Mouse (Mus musculus) myocyte (in vitro differentiated cells): ENCODE measurements at regions not wholly inside any gene's neighbourhood (a gene's known extent, or its start where the extent isn't known, plus 50 kb on each side); places are given as distances from the start of the nearest gene placed in this dataset.

Experiments
- H3K27me3 ChIP-seq: one replicate; pipeline ENCODE4 v1.6.1; 2011; ENCODE audit not compliant: control insufficient read depth, insufficient read depth, insufficient read length
- H3K36me3 ChIP-seq: one replicate; pipeline ENCODE4 v1.6.1; 2011; ENCODE audit not compliant: control insufficient read depth, insufficient read depth
- H3K4me2 ChIP-seq: one replicate; pipeline ENCODE4 v1.6.1; 2011; ENCODE audit warnings: low read depth, control low read depth
- H3K4me3 ChIP-seq: one replicate; pipeline ENCODE4 v1.5.1; 2011; ENCODE audit warnings: mild to moderate bottlenecking, control low read depth, moderate library complexity
- H3K79me2 ChIP-seq: one replicate; pipeline ENCODE4 v1.6.1; 2011; ENCODE audit not compliant: control insufficient read depth, insufficient read depth
- H3ac ChIP-seq: one replicate; pipeline ENCODE4 v1.6.1; 2011; ENCODE audit not compliant: control insufficient read depth, insufficient read length
- CEBPB ChIP-seq: IDR thresholded peaks from 2 replicates; pipeline ENCODE4 v1.6.1; 2011; ENCODE audit warnings: mild to moderate bottlenecking, moderate library complexity; ENCODE audit not compliant: poor library complexity, insufficient read depth, severe bottlenecking
- E2F4 ChIP-seq: IDR thresholded peaks from one replicate; pipeline ENCODE4 v1.6.1; 2011; ENCODE audit warnings: mild to moderate bottlenecking, control low read depth, moderate library complexity; ENCODE audit not compliant: insufficient read depth
- MAX ChIP-seq: IDR thresholded peaks from one replicate; pipeline ENCODE4 v1.6.1; 2011; ENCODE audit warnings: low read depth, mild to moderate bottlenecking, control low read depth
- MYOD1 ChIP-seq, 3 experiments: IDR thresholded peaks; one replicate each; pipeline ENCODE4 v1.6.1; 2011; ENCODE audit warnings: control low read depth in 2 of 3, low read depth in 2 of 3, mild to moderate bottlenecking in 2 of 3, moderate library complexity in 1 of 3; ENCODE audit not compliant: insufficient read length in 2 of 3, control insufficient read depth in 1 of 3
- MYOG ChIP-seq, 3 experiments: IDR thresholded peaks; one replicate each; pipeline ENCODE4 v1.6.1; 2011; ENCODE audit warnings: control low read depth in 2 of 3, low read depth in 2 of 3, mild to moderate bottlenecking in 2 of 3; ENCODE audit not compliant: insufficient read length in 2 of 3, control insufficient read depth in 1 of 3, insufficient read depth in 1 of 3
- POLR2A ChIP-seq: IDR thresholded peaks from one replicate; pipeline ENCODE4 v1.6.1; 2011; ENCODE audit warnings: low read depth, mild to moderate bottlenecking, control low read depth, moderate library complexity; ENCODE audit not compliant: insufficient read length
- POLR2AphosphoS2 ChIP-seq: IDR thresholded peaks from one replicate; pipeline ENCODE4 v1.6.1; 2011; ENCODE audit warnings: low read depth, control low read depth; ENCODE audit not compliant: insufficient read length
- REST ChIP-seq: IDR thresholded peaks from one replicate; pipeline ENCODE4 v1.6.1; 2011; ENCODE audit warnings: mild to moderate bottlenecking, control low read depth, moderate library complexity; ENCODE audit not compliant: insufficient read depth, insufficient read length
- SRF ChIP-seq: IDR thresholded peaks from one replicate; pipeline ENCODE4 v1.6.1; 2011; ENCODE audit warnings: low read depth; ENCODE audit not compliant: control insufficient read depth, insufficient read length
- TCF12 ChIP-seq: IDR thresholded peaks from one replicate; pipeline ENCODE4 v1.6.1; 2011; ENCODE audit warnings: mild to moderate bottlenecking, control low read depth; ENCODE audit not compliant: poor library complexity, insufficient read depth, severe bottlenecking
- TCF3 ChIP-seq: IDR thresholded peaks from one replicate; pipeline ENCODE4 v1.6.1; 2011; ENCODE audit warnings: low read depth, control low read depth; ENCODE audit not compliant: insufficient read length
- USF1 ChIP-seq: IDR thresholded peaks from one replicate; pipeline ENCODE4 v1.6.1; 2011; ENCODE audit warnings: low read depth, mild to moderate bottlenecking, control low read depth, moderate library complexity

DNA sequence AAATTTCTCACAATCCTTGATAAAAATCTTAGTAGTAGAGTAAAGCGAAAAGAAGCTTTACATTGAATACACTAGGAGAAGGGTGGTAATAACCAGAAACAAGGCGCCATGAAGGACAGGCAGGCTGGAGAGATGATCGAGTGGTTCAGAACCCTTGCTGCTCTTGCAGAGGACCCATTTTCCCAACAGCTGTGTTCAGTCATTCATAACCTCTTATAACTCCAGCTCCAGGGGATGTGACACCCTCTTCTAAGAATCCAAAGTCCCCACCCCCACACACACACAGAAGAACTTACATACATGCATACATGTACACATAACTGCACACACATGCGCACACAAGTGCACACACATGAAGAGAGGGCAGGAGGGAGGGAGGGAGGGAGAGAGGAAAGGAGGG is 190.5 kb downstream of the Ice1 start:
- Histone ChIP-seq H3K36me3 (no peaks in the 10 kb centered on the region), H3K27me3 (no peaks in the 10 kb centered on the region), H3K4me2 (no peak overlapping the region), H3K79me2 (no peaks in the 10 kb centered on the region), H3ac (no peak overlapping the region), H3K4me3 (no peak overlapping the region)
- no peak for TF ChIP-seq USF1
- no peak for TF ChIP-seq POLR2A
- no peak for TF ChIP-seq POLR2AphosphoS2
- no peak for TF ChIP-seq TCF3
- no peak for TF ChIP-seq REST
- no peak for TF ChIP-seq TCF12
- no peak for TF ChIP-seq SRF
- no peak for TF ChIP-seq E2F4
- no peak for TF ChIP-seq MAX
- TF ChIP-seq CEBPB = no peak
- TF ChIP-seq MYOD1 (IDR thresholded peaks at IDR 0.05; ENCODE audit: control insufficient read depth in 1 of 3, insufficient read length in 2 of 3, low read depth in 2 of 3) = no peak
- no peak for TF ChIP-seq MYOG (IDR thresholded peaks at IDR 0.05; ENCODE audit: control insufficient read depth in 1 of 3, insufficient read depth in 1 of 3, insufficient read length in 2 of 3, low read depth in 2 of 3)

DNA sequence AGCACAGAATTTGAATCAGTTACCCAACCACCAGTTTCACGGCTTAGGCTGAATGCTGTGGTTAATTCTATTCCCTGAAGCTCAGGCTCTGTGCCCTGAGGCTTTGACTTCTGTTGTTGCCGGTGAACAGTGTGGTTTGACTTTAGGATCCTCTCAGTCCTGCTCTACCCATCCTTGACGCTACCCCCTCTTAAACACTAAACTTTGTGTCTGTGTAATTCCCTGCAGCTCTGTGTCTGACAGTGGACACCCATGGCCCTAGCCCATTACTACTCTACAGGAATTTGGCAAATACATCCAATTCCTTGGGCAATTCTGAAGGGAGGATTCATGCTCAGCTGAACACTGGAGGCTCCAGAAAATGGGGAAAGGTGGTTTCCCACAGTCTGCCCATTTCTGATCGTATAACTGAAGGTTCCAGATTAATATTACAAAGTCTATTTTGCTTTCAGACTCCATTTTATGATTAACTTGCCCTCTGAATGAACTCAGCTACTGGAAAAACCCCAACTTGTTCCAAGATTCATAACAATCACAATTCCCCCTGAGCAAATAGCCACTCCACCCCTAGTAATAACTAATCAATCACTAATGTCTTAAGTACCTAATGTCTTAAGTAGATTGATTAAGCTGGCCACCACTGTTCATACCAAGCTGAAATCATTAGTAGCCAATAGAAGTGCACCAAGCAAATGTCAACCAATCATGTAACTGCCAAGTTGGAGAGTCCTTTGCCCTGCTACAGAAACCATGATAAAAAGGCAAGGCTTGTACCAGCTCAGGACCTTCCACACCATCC is 182.6 kb downstream of the Ice1 start:
- TF ChIP-seq SRF = no peak
- TF ChIP-seq MAX = no peak
- TF ChIP-seq USF1 = no peak
- no peak for TF ChIP-seq CEBPB
- no peak for TF ChIP-seq TCF3
- no peak for TF ChIP-seq E2F4
- no peak for TF ChIP-seq MYOD1 (IDR thresholded peaks at IDR 0.05; ENCODE audit: control insufficient read depth in 1 of 3, insufficient read length in 2 of 3, low read depth in 2 of 3)
- no peak for TF ChIP-seq POLR2A
- TF ChIP-seq REST = no peak
- TF ChIP-seq MYOG (IDR thresholded peaks at IDR 0.05; ENCODE audit: control insufficient read depth in 1 of 3, insufficient read depth in 1 of 3, insufficient read length in 2 of 3, low read depth in 2 of 3) = no peak
- no peak for TF ChIP-seq POLR2AphosphoS2
- no peak for TF ChIP-seq TCF12
- Histone ChIP-seq H3K4me3 (no peak overlapping the region), H3K27me3 (no peaks in the 10 kb centered on the region), H3K4me2 (no peak overlapping the region), H3K79me2 (no peaks in the 10 kb centered on the region), H3K36me3 (no peaks in the 10 kb centered on the region), H3ac (no peak overlapping the region)

DNA sequence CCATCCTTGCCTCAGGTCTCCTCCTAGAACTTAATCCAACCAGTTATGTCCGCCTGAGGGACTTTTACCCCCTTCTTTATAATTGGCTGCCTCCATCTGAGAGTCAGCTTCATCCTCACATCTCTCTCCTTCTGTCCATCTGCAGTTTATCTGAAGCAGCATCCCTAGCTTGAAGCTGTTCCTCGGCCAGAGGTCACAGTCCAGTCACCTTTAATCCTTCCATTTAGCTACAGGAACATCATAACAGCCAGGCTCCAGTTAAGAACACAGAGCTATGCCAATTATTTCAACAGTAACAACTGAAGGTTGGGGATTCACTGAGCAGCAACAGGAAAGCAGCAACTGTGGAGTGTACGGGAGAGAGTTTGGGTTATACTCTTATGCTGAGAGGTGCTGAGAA is 179.0 kb downstream of the Ice1 start:
- H3K4me2 ChIP-seq = no peak overlapping the region
- no peaks in the 10 kb centered on the region for H3K36me3 ChIP-seq
- no peak overlapping the region for H3ac ChIP-seq
- H3K79me2 ChIP-seq = no peaks in the 10 kb centered on the region
- no peaks in the 10 kb centered on the region for H3K27me3 ChIP-seq
- H3K4me3 ChIP-seq = no peak overlapping the region
- TF ChIP-seq SRF = no peak
- TF ChIP-seq E2F4 = no peak
- TF ChIP-seq MYOD1 (IDR thresholded peaks at IDR 0.05; ENCODE audit: control insufficient read depth in 1 of 3, insufficient read length in 2 of 3, low read depth in 2 of 3) = no peak
- no peak for TF ChIP-seq TCF12
- TF ChIP-seq TCF3 = no peak
- TF ChIP-seq POLR2A = no peak
- no peak for TF ChIP-seq MYOG (IDR thresholded peaks at IDR 0.05; ENCODE audit: control insufficient read depth in 1 of 3, insufficient read depth in 1 of 3, insufficient read length in 2 of 3, low read depth in 2 of 3)
- TF ChIP-seq REST = no peak
- TF ChIP-seq CEBPB = no peak
- TF ChIP-seq USF1 = no peak
- TF ChIP-seq MAX = no peak
- no peak for TF ChIP-seq POLR2AphosphoS2

DNA sequence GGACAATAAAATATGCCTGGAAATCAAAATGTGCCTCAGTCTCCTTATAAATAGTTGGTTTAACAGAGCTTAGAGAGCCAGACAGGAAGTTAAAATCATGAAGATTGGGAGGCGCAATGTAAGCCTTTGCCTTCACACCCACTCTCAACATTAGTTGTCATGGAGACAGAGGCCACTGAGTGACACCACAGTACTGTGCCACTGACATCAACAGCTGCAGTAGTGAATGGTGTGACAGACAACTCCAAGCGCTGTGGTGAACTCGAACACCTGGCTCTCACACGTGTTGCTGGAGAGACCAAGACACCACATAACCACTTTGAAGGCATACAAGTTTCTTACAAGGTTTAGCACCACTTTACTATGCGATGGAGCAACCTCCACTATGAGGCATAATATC is 172.4 kb downstream of the Ice1 start:
- H3K4me2 ChIP-seq = no peak overlapping the region
- no peaks in the 10 kb centered on the region for H3K36me3 ChIP-seq
- H3K4me3 ChIP-seq = no peak overlapping the region
- TF ChIP-seq CEBPB = no peak
- no peak for TF ChIP-seq MAX
- TF ChIP-seq TCF12 = no peak
- no peak for TF ChIP-seq MYOG (IDR thresholded peaks at IDR 0.05; ENCODE audit: control insufficient read depth in 1 of 3, insufficient read depth in 1 of 3, insufficient read length in 2 of 3, low read depth in 2 of 3)
- no peak for TF ChIP-seq REST
- no peak for TF ChIP-seq TCF3
- TF ChIP-seq E2F4 = no peak
- no peak for TF ChIP-seq POLR2A
- TF ChIP-seq SRF = no peak
- no peak for TF ChIP-seq POLR2AphosphoS2
- no peak for TF ChIP-seq USF1
- no peak for TF ChIP-seq MYOD1 (IDR thresholded peaks at IDR 0.05; ENCODE audit: control insufficient read depth in 1 of 3, insufficient read length in 2 of 3, low read depth in 2 of 3)
- no peak overlapping the region for H3ac ChIP-seq
- no peaks in the 10 kb centered on the region for H3K79me2 ChIP-seq
- no peaks in the 10 kb centered on the region for H3K27me3 ChIP-seq
